Mouse (Mus musculus): Measurements from ENCODE around the gene Dlg1.

Dlg1 gene

DNA sequence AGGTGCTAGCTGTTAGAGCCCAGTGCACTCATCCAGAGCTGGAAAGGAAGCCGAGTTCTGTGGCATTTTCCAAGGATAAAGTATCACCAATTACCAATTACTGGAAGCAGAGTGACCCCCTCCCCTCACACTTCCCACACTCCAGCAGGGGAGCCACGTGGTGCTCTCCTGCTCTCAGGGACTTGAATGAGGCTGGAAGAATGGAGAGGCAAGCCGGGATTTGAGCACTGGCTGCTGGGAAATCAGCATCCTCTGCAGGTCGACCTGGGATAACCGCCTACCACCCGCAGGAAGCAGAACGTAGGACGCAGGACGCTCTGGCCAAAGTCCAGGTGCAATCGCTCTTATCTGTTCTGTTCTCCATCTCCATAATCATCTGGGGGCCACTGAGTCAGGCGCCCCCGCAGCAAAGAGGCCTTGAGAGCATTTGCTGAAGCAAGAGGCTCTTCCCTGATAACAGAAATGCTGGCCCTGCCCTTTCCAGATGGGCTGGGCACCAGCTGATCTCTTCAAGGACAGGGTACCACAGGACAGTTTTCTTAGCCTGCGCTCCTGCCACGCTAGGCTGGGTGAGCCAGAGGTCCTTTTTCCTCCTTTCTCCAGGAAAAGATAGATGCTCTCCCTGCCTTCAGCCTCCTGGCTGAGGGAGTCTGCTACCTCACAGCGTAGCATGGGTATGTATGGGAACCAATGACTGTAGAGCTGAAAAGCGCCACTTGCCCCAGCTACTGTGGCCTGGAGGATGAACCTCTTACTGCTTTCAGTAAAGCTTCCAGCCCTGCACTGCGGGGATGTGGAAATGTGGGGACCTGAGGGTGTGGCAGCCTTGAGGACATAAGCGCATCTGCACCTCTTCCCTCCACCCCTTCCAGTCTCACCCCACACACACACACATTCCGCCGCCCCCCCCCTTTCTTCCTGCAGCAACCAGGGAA, 242.9 kb downstream of the Dlg1 start:
- DNase-seq (ENCODE audit: low spot score): no peak

DNA sequence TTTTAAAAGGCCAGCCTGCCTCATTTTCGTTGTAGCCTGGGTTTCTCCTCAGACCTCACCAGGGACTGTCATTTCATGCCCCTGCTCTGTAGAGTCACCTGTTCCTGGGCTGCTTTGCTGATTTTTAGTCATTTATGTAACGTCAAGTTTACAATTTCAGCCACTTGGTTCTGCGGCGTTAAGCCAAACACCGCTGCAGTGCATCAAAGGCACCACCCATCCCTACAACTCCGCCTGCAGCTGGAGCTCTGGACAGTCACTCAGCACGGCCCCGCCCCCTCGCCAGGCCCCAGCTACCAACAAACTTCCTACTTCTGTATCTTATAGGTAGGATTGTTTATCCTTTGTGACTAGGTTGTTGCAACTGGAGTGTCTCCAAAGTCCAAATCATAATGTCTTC, 243.7 kb downstream of the Dlg1 start:
- DNase-seq (ENCODE audit: low spot score): peak; percentile 63

GRCm38 (mm10) chr16:31908959-31909358, 245.7 kb downstream of the Dlg1 start:
- no peak for DNase-seq (ENCODE audit: low spot score)

DNA sequence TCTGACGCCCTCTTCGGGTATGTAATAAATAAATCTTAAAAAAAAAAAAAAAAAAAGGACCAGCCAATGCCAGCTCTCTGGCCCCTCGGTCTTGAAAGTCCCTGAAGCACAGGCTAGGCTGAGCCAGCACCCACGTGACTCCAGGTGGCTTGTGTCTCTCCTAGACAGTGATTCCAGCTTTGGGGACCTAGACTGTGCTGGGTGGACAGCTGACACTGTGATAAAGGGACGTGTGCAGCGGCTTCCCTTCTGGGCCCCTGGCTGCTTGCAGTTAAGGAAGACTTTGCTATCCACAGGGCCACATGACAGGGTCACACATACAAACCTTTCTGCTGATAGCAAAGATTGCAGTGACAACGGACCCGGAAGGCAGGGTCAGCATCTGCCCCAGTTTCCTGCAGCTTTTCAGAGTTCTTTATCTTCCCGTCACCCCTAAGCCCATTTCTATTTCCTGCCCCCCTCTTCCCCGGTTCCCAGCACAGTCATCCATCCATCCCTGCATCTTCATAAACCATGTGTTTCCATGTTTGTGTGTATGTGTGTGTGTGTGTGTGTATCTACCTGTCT, 247.1 kb downstream of the Dlg1 start:
- DNase-seq (ENCODE audit: low spot score): no peak

DNA sequence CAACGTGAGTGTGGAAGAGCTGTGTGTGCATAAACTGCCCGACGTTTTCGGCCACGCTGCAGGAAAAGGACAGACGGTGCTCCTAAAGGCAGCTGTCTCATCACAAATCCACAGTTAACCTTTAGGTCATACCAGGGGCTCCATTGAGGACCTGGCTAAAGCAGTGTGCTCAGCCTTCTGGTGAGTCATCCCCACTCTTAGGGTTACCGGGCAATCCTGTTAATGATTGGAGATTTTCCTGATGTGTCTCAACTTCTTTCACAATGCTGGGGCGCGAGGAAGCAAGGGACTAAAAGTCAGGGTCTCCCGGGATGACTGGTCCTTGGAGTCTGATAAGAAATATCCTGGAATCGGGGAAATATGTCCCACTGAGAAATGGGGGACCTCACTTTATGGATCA, 254.5 kb downstream of the Dlg1 start:
- no peak for DNase-seq (ENCODE audit: low spot score)

DNA sequence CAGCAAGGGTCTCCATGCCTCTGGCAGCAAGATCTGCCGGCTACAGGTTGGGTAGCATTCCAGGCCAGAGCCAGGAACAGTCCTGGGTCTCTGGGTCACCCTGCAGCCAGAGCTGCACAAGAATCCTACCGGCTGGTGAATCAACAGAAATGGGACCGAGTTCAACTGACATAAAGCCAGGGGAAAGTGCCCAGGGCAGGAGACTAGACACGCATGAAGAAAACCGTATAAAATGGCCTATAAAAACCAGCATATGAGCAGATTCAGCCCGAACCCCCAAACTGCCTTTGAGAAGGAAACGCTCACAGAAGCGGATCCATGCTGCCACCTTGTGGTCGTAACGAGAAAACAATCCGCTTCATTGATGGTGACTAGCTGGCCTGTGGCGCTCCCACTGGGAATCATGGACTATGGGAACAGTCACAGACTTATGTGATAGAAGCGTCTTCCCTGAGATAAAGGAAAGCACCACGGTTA, 255.0 kb downstream of the Dlg1 start:
- DNase-seq (ENCODE audit: low spot score): peak; percentile 79

- no peak for DNase-seq (ENCODE audit: low spot score)
Observed at GRCm38 (mm10) chr16:31924368-31924767, 261.1 kb downstream of the Dlg1 start.
